Mouse (Mus musculus): ENCODE results near the gene Pik3r6. TPM values are rescaled to one million over a fixed set of nuclear protein-coding genes. Genes with fewer than 3 reads are reported as not detected.

The Pik3r6 gene
- polyA plus RNA-seq, 1 experiment from 2014 or later, result 0.79 TPM

DNA sequence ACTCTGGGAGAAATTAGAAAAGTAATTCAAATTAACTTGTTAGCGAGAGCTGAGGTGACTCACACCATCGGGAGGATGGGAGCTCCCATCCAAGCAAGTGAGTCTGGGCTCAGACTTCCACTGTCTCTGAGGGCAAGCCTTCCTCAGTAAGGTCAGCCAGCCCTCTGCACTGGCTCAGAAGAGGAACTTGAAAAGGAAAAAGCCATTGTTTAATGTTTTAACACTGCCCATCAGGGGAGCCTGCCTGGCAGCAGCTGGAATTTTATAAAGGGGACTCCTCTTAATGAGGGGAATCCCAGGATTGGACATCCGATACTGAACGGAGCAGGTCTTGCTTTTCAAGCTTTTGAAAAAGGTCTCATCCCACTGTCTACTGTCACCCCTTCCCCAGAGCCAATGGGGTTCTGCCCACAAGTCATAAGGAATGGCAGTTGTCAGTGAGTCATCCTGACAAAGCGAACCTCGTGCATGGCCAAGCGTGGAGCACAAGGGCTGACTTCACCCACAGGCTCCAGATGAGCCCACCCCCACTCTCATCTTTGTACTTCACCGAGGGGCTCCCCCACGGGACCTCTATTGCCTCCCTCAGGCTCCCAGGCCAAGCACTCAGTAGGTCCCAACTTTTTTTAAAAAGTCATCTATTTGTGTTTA lies 34.7 kb upstream of the Pik3r6 start:
- no peak overlapping the region for H3K4me2 ChIP-seq (ENCODE audit: low read depth, low read length)
- no peaks in the 10 kb centered on the region for H3K9me3 ChIP-seq (ENCODE audit: control insufficient read depth, low read length)
- H3K36me3 ChIP-seq (ENCODE audit: control insufficient read depth, insufficient read depth, low read length), result no peaks in the 10 kb centered on the region
- H3K4me3 ChIP-seq (ENCODE audit: low read depth, low read length), result no peak overlapping the region
- no peak for ATAC-seq (ENCODE audit: low read depth)
- H3K27me3 ChIP-seq (ENCODE audit: control insufficient read depth, insufficient read depth, low read length), result no peaks in the 10 kb centered on the region
- no peak overlapping the region for H3K27ac ChIP-seq (ENCODE audit: low read depth, low read length)
- no peaks in the 10 kb centered on the region for H3K4me1 ChIP-seq (ENCODE audit: control insufficient read depth, insufficient read depth, low read length)
- H3K9ac ChIP-seq (replicated peaks; ENCODE audit: low read depth, low read length), result no peak overlapping the region
- 72% methylated on average over 9 of the region's 9 CpGs for WGBS

DNA sequence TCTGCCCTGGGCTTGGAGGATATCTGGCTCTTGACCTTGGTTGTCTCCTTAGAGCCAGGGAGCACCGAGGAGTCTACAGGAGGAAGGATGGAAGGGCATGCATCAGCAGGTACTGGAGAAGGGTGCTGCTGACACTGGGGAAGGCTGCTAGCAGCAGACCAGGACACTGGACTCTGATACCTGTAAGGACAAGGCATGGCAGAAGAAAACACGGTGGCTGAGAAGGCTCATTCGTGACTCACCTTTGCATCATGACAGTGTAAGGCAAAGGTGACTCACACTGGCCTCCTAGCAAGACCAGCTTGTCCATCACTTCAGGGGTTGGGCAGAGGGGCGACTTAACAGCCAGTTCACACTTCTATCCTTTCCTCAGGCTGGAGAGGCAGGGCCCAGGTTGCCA lies 33.9 kb upstream of the Pik3r6 start:
- Histone ChIP-seq H3K4me3 (ENCODE audit: low read depth, low read length) (no peak overlapping the region), H3K27me3 (ENCODE audit: control insufficient read depth, insufficient read depth, low read length) (no peaks in the 10 kb centered on the region), H3K9ac (replicated peaks; ENCODE audit: low read depth, low read length) (no peak overlapping the region), H3K36me3 (ENCODE audit: control insufficient read depth, insufficient read depth, low read length) (no peaks in the 10 kb centered on the region), H3K4me2 (ENCODE audit: low read depth, low read length) (no peak overlapping the region), H3K27ac (ENCODE audit: low read depth, low read length) (no peak overlapping the region), H3K9me3 (ENCODE audit: control insufficient read depth, low read length) (no peaks in the 10 kb centered on the region), H3K4me1 (ENCODE audit: control insufficient read depth, insufficient read depth, low read length) (no peaks in the 10 kb centered on the region)
- ATAC-seq (ENCODE audit: low read depth), result no peak
- 93% methylated on average over 4 of the region's 4 CpGs for WGBS

DNA sequence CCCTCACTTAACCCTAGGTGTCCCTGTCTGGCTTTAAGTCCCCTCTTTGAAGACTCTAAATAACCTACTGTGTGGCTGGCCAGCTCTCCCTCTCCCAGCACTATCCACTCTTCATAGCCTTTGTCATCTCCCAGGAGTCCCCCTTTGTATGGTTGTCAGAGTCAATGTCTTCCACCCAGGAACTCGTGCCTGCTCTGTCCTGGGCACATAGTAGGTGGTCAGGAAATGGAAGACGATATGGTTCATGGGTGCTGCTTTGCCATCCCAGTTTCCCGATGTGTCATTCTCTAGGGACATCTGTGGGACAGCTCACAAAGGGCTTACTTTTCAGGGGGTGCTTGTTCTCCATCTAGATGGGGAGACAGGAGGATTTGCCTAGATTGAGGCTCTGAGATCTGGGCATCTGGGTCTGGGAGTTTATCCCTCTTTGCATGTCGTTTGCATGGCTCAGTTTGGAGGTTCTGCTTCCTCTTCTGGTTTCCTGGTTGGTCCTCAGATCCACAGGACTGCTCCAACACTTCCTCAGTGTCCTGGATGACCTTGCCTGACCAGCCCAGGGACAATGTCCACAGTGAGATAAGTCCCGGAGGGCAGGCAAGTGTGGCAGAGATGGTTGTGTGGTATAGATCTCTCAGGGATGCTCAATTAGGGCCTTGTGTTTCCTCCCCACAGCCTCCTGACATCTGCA lies 30.5 kb upstream of the Pik3r6 start:
- Histone ChIP-seq H3K4me2 (ENCODE audit: low read depth, low read length) (no peak overlapping the region), H3K4me1 (ENCODE audit: control insufficient read depth, insufficient read depth, low read length) (no peaks in the 10 kb centered on the region), H3K27me3 (ENCODE audit: control insufficient read depth, insufficient read depth, low read length) (no peaks in the 10 kb centered on the region), H3K9ac (replicated peaks; ENCODE audit: low read depth, low read length) (no peak overlapping the region), H3K27ac (ENCODE audit: low read depth, low read length) (no peak overlapping the region), H3K36me3 (ENCODE audit: control insufficient read depth, insufficient read depth, low read length) (no peaks in the 10 kb centered on the region), H3K9me3 (ENCODE audit: control insufficient read depth, low read length) (no peaks in the 10 kb centered on the region), H3K4me3 (ENCODE audit: low read depth, low read length) (no peak overlapping the region)
- no peak for ATAC-seq (ENCODE audit: low read depth)
- 86% methylated on average over 5 of the region's 5 CpGs for WGBS

DNA sequence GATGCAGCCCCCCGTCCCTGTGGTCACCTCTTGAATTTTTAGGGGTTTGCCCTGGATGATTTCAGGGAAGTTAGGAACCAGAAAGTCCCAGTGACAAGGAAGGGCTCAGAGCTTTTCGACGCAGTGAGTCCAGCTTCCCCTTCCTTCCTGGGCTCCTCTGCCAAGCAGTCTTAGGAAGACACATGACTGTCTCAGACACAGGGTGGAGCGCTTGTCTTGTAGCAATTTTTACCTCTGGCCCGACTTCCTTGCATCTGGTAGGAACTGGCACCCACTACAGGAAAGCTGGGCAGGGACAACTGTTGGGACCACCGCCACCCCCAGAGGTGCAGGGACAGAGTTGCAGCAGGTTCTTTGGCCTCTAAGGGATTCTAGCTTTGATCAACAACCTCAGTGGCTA lies 28.2 kb upstream of the Pik3r6 start:
- Histone ChIP-seq H3K27me3 (ENCODE audit: control insufficient read depth, insufficient read depth, low read length) (no peaks in the 10 kb centered on the region), H3K27ac (ENCODE audit: low read depth, low read length) (no peak overlapping the region), H3K9me3 (ENCODE audit: control insufficient read depth, low read length) (no peaks in the 10 kb centered on the region), H3K9ac (replicated peaks; ENCODE audit: low read depth, low read length) (no peak overlapping the region), H3K36me3 (ENCODE audit: control insufficient read depth, insufficient read depth, low read length) (no peaks in the 10 kb centered on the region), H3K4me2 (ENCODE audit: low read depth, low read length) (no peak overlapping the region), H3K4me1 (ENCODE audit: control insufficient read depth, insufficient read depth, low read length) (no peaks in the 10 kb centered on the region), H3K4me3 (ENCODE audit: low read depth, low read length) (no peak overlapping the region)
- ATAC-seq (ENCODE audit: low read depth), result no peak
- 81% methylated on average over 6 of the region's 6 CpGs for WGBS

DNA sequence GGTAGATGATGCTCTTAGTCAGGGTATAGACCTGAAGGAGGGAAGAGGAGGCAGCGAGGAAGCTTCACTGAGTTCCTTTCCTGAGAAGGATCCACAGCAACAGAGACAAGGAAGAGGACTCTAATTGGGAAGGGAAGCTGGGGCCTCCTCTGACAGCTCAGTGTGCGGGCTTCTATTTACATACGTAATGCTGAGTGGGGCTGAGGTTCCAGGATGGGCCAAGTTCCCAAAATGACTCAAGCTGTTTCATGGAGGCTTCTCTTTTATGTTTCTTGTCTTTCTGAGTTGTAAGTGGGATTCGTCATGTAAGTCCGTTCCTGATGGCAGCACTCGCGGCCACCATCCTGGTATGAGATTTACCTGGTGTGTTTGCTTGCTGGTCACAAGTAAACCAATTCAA lies 27.1 kb upstream of the Pik3r6 start:
- no peaks in the 10 kb centered on the region for H3K36me3 ChIP-seq (ENCODE audit: control insufficient read depth, insufficient read depth, low read length)
- no peak for ATAC-seq (ENCODE audit: low read depth)
- 94% methylated on average over 7 of the region's 7 CpGs for WGBS
- H3K4me3 ChIP-seq (ENCODE audit: low read depth, low read length), result no peak overlapping the region
- no peak overlapping the region for H3K27ac ChIP-seq (ENCODE audit: low read depth, low read length)
- H3K9ac ChIP-seq (replicated peaks; ENCODE audit: low read depth, low read length), result no peak overlapping the region
- no peaks in the 10 kb centered on the region for H3K9me3 ChIP-seq (ENCODE audit: control insufficient read depth, low read length)
- H3K27me3 ChIP-seq (ENCODE audit: control insufficient read depth, insufficient read depth, low read length), result no peaks in the 10 kb centered on the region
- H3K4me2 ChIP-seq (ENCODE audit: low read depth, low read length), result no peak overlapping the region
- no peaks in the 10 kb centered on the region for H3K4me1 ChIP-seq (ENCODE audit: control insufficient read depth, insufficient read depth, low read length)

DNA sequence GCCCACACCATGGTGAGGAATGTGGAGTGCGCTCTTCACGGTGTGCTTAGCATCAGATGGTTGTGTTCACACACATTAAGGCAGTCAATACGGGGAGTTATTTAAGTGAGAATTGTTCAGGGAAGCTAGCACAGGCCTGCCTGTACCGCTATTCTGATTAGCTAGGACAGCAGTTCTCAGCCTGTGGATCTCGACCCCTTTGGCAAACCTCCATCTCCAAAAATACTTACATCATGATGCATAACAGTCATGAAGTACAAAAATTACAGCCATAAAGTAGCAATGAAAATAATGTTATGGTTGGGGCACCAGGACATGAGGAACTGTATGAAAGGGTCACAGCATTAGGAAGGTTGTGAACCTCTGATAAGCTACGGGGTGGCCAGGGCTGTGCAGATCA lies 25.2 kb upstream of the Pik3r6 start:
- no peak overlapping the region for H3K27ac ChIP-seq (ENCODE audit: low read depth, low read length)

DNA sequence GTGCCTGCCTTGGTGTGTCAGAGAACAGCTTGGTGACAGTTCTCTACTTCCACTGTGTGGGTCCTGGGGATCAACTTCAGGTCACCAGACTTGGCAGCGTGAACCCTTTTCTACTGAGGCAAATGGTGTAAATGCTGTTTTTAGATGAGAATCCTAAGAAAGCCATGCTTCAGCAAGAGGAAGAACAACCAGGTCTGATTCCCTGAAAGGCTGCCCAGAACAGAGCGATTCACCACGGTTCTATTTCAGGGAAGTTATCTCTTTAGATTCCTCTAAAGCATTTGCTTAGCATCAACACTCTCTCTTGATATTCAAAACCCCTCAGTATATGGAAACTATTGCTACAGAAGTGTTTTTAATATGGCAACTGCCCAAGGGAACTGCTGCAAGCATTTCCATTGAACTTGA lies 24.2 kb upstream of the Pik3r6 start:
- Histone ChIP-seq H3K4me2 (ENCODE audit: low read depth, low read length) (no peak overlapping the region), H3K27ac (ENCODE audit: low read depth, low read length) (no peak overlapping the region), H3K36me3 (ENCODE audit: control insufficient read depth, insufficient read depth, low read length) (no peaks in the 10 kb centered on the region), H3K4me1 (ENCODE audit: control insufficient read depth, insufficient read depth, low read length) (no peaks in the 10 kb centered on the region), H3K27me3 (ENCODE audit: control insufficient read depth, insufficient read depth, low read length) (no peaks in the 10 kb centered on the region), H3K9ac (replicated peaks; ENCODE audit: low read depth, low read length) (no peak overlapping the region), H3K4me3 (ENCODE audit: low read depth, low read length) (no peak overlapping the region), H3K9me3 (ENCODE audit: control insufficient read depth, low read length) (no peaks in the 10 kb centered on the region)
- WGBS, result 73% methylated on average over 3 of the region's 3 CpGs
- no peak for ATAC-seq (ENCODE audit: low read depth)

More for the DNA sequence above, 25.2 kb upstream of the Pik3r6 start:
- H3K36me3 ChIP-seq (ENCODE audit: control insufficient read depth, insufficient read depth, low read length), result no peaks in the 10 kb centered on the region
- 89% methylated on average over 6 of the region's 6 CpGs for WGBS
- ATAC-seq (ENCODE audit: low read depth), result no peak
- H3K4me3 ChIP-seq (ENCODE audit: low read depth, low read length), result no peak overlapping the region
- no peak overlapping the region for H3K9ac ChIP-seq (replicated peaks; ENCODE audit: low read depth, low read length)
- H3K27me3 ChIP-seq (ENCODE audit: control insufficient read depth, insufficient read depth, low read length), result no peaks in the 10 kb centered on the region
- H3K9me3 ChIP-seq (ENCODE audit: control insufficient read depth, low read length), result no peaks in the 10 kb centered on the region
- no peaks in the 10 kb centered on the region for H3K4me1 ChIP-seq (ENCODE audit: control insufficient read depth, insufficient read depth, low read length)
- no peak overlapping the region for H3K4me2 ChIP-seq (ENCODE audit: low read depth, low read length)

DNA sequence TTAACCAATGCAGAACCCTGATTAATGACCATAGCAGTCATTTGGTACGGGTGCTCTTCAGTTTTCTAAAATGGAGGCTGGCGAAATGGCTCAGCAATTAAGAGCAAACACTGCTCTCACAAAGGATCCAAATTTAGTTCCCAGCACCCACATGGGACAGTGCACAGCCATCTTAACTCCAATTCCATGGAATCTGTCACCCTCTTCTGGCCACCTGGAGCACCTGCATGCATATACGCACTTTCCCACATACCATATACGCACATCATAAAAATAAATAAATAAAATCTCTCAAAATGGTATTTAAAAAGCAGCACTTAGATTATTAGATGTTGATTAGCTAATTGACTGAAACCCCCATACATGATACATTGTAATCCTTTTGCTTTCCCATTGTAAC lies 22.2 kb upstream of the Pik3r6 start:
- no peaks in the 10 kb centered on the region for H3K36me3 ChIP-seq (ENCODE audit: control insufficient read depth, insufficient read depth, low read length)
- H3K27ac ChIP-seq (ENCODE audit: low read depth, low read length), result no peak overlapping the region
- H3K4me1 ChIP-seq (ENCODE audit: control insufficient read depth, insufficient read depth, low read length), result no peaks in the 10 kb centered on the region
- H3K27me3 ChIP-seq (ENCODE audit: control insufficient read depth, insufficient read depth, low read length), result no peaks in the 10 kb centered on the region
- 90% methylated on average over 4 of the region's 4 CpGs for WGBS
- no peak overlapping the region for H3K4me2 ChIP-seq (ENCODE audit: low read depth, low read length)
- no peak for ATAC-seq (ENCODE audit: low read depth)
- H3K9me3 ChIP-seq (ENCODE audit: control insufficient read depth, low read length), result no peaks in the 10 kb centered on the region
- H3K4me3 ChIP-seq (ENCODE audit: low read depth, low read length), result no peak overlapping the region
- H3K9ac ChIP-seq (replicated peaks; ENCODE audit: low read depth, low read length), result no peak overlapping the region

DNA sequence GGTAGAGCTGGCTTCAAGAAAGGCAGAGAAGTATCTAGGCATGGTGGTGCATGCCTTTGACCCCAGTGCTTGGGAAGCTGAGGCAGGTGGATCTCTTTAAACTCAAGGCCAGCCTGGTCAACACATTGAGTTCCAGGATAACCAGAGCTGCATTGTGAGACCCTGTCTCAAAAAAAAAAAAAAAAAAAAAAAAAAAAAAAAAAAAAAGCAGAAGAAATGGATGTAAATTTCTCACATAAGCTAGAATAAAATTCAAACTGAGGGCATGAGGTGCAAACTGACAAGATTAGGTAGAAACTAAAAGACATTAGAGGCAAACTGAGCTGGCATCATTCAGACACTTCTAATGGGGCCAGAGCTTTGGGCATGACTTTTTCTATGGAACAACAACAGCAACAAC lies 20.8 kb upstream of the Pik3r6 start:
- no peaks in the 10 kb centered on the region for H3K36me3 ChIP-seq (ENCODE audit: control insufficient read depth, insufficient read depth, low read length)
- H3K4me2 ChIP-seq (ENCODE audit: low read depth, low read length), result no peak overlapping the region
- H3K9me3 ChIP-seq (ENCODE audit: control insufficient read depth, low read length), result no peaks in the 10 kb centered on the region
- H3K4me1 ChIP-seq (ENCODE audit: control insufficient read depth, insufficient read depth, low read length), result no peaks in the 10 kb centered on the region
- no peak for ATAC-seq (ENCODE audit: low read depth)
- H3K4me3 ChIP-seq (ENCODE audit: low read depth, low read length), result no peak overlapping the region
- H3K27me3 ChIP-seq (ENCODE audit: control insufficient read depth, insufficient read depth, low read length), result no peaks in the 10 kb centered on the region
- no peak overlapping the region for H3K9ac ChIP-seq (replicated peaks; ENCODE audit: low read depth, low read length)
- H3K27ac ChIP-seq (ENCODE audit: low read depth, low read length), result no peak overlapping the region
